Mouse (Mus musculus) myocyte (in vitro differentiated cells): ENCODE results near the gene Hmx1.

Experiments
- MAX ChIP-seq: IDR thresholded peaks from one replicate; pipeline ENCODE4 v1.6.1; 2011; ENCODE audit warnings: low read depth, mild to moderate bottlenecking, control low read depth
- MYOG ChIP-seq, 3 experiments: IDR thresholded peaks; one replicate each; pipeline ENCODE4 v1.6.1; 2011; ENCODE audit warnings: control low read depth in 2 of 3, low read depth in 2 of 3, mild to moderate bottlenecking in 2 of 3; ENCODE audit not compliant: insufficient read length in 2 of 3, control insufficient read depth in 1 of 3, insufficient read depth in 1 of 3
- POLR2A ChIP-seq: IDR thresholded peaks from one replicate; pipeline ENCODE4 v1.6.1; 2011; ENCODE audit warnings: low read depth, mild to moderate bottlenecking, control low read depth, moderate library complexity; ENCODE audit not compliant: insufficient read length

DNA sequence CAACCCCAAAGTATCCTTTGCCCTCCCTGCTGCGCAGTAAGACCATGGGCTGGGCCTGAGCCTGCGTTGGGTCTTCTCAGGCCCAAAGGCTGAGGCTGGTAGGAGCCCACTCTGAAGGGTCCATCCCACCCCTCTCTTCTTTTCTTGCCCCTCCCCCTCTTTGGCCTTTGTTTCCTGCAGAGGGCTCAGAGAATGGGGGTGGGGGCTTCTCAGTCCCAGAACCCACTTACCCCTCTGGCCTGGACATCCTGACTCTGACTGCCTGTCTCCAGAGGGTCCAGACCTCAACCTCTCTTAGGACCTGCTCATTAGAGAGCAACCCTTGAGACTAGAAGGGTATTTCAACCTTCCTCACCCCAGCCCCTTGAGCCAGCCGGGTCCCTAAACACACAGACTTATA lies 1.0 kb downstream of the Hmx1 start:
- TF ChIP-seq POLR2A (no peak), MAX (no peak), MYOG (IDR thresholded peaks at IDR 0.05; ENCODE audit: control insufficient read depth in 1 of 3, insufficient read depth in 1 of 3, insufficient read length in 2 of 3, low read depth in 2 of 3) (no peak)
